Mouse (Mus musculus) liver, embryonic 16.5 days (tissue): ENCODE measurements around the gene Kri1. TPM values are rescaled to one million over a fixed set of nuclear protein-coding genes. Genes with fewer than 3 reads are reported as not detected.

ENCODE experiments used
- ATAC-seq: fragments of 200-750 bp; cut with Nextera tagmentation; 2 replicates; pipeline ENCODE4 v1.8.0; 2017; ENCODE audit warnings: low read depth, mild to moderate bottlenecking, moderate number of reproducible peaks, moderate library complexity
- H3K27ac ChIP-seq: fragments of 300-500 bp; sonication (generic); 2 replicates; pipeline ENCODE4 v1.5.1; 2014; ENCODE audit warnings: mild to moderate bottlenecking, low read length
- H3K27me3 ChIP-seq: fragments of 300-500 bp; sonication (generic); 2 replicates; pipeline ENCODE4 v1.6.1; 2014; ENCODE audit warnings: low read depth, low read length, mixed read lengths; ENCODE audit not compliant: control insufficient read depth, insufficient read depth
- H3K36me3 ChIP-seq: fragments of 300-500 bp; sonication (generic); 2 replicates; pipeline ENCODE4 v1.6.1; 2014; ENCODE audit warnings: mild to moderate bottlenecking; ENCODE audit not compliant: control insufficient read depth, insufficient read depth
- H3K4me1 ChIP-seq: fragments of 300-500 bp; sonication (generic); 2 replicates; pipeline ENCODE4 v1.6.1; 2014; ENCODE audit warnings: low read depth, low read length, mixed read lengths; ENCODE audit not compliant: control insufficient read depth
- H3K4me2 ChIP-seq: fragments of 300-500 bp; sonication (generic); 2 replicates; pipeline ENCODE4 v1.6.1; 2014; ENCODE audit warnings: low read depth, low read length, mixed read lengths
- H3K4me3 ChIP-seq: fragments of 300-500 bp; sonication (generic); 2 replicates; pipeline ENCODE4 v1.5.1; 2014; ENCODE audit warnings: low read depth, mild to moderate bottlenecking, low read length
- H3K9ac ChIP-seq: fragments of 300-500 bp; sonication (generic); 2 replicates; pipeline ENCODE4 v1.6.1; 2014; ENCODE audit warnings: low read depth, low read length
- H3K9me3 ChIP-seq: fragments of 300-500 bp; sonication (generic); replicated peaks from 2 replicates; pipeline ENCODE4 v1.6.1; 2016; ENCODE audit warnings: low read length; ENCODE audit not compliant: control insufficient read depth
- WGBS: fragments of 180-500 bp; shearing (Covaris S2); extraction: QIAGEN DNeasy Blood & Tissue Kit; methylation state at CpG from one replicate; pipeline ENCODE4 v1.1.7; 2014; ENCODE audit not compliant: insufficient replicate concordance; 5-methylcytosine and 5-hydroxymethylcytosine counted together
- polyA plus RNA-seq: library from polyadenylated mRNA; unstranded; fragments of >200 nt; fragmentation: Nextera tagmentation; extraction: Ambion mirVana; gene quantifications from 2 replicates; pipeline ENCODE4 v1.2.1, GENCODE M21; 2015

The Kri1 gene
- polyA plus RNA-seq, 1 experiment from 2014 or later, result 8.1 TPM

DNA sequence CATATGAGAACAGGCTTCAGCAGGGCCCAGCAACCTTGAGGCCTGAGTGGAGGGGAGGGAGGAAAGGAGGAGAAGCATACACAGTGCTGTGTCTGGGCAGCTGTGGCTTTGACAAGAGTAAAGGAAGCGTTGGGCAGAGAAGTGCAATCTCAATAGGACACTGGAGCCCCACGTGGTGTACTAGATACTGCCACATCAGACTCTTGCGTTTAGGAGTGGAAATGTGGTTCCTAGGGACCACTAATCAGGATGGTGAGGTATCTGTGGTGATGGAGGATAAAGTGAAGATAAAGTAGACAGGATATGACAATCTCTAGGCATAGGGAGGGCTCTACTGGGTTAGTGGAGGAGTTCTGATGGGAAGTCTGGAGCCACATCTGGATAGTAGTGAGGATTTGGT is 1.0 kb downstream of the Kri1 start:
- Histone ChIP-seq H3K27ac (peak overlapping the region; percentile 94), H3K4me2 (peak overlapping the region; percentile 88), H3K36me3 (peaks cover 35% of the 10 kb centered on the region), H3K4me3 (peak overlapping the region; percentile 77), H3K27me3 (no peaks in the 10 kb centered on the region), H3K4me1 (peaks cover 28% of the 10 kb centered on the region), H3K9ac (peak overlapping the region; percentile 88), H3K9me3 (no peaks in the 10 kb centered on the region)
- 14% methylated on average over 3 of the region's 3 CpGs for WGBS
- no peak for ATAC-seq

DNA sequence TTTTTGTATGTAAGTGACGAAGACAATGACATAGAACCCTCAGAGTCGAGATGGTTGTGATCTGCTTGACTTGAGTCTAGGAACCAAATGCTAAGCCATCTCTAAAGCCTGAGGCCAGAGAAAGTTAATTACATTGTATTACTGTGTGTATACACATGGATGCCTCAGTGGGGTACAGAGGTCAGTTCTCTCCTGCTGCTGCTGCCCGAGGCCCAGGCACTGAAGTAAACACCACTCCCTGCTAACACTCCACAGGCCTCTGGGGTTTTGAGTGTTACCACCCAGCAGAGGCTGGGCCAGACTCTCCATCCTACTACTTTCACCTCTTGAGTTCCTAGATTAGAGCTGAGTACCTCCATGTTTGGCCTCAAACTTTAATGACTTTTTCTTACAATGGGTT is 3.8 kb downstream of the Kri1 start:
- Histone ChIP-seq H3K27me3 (no peaks in the 10 kb centered on the region), H3K36me3 (peaks cover 48% of the 10 kb centered on the region), H3K9me3 (no peaks in the 10 kb centered on the region), H3K4me2 (no peak overlapping the region), H3K9ac (no peak overlapping the region), H3K4me3 (no peak overlapping the region), H3K4me1 (peaks cover 21% of the 10 kb centered on the region), H3K27ac (peak overlapping the region; percentile 54)
- WGBS, result 75% methylated on average over 3 of the region's 3 CpGs
- ATAC-seq, result no peak

DNA sequence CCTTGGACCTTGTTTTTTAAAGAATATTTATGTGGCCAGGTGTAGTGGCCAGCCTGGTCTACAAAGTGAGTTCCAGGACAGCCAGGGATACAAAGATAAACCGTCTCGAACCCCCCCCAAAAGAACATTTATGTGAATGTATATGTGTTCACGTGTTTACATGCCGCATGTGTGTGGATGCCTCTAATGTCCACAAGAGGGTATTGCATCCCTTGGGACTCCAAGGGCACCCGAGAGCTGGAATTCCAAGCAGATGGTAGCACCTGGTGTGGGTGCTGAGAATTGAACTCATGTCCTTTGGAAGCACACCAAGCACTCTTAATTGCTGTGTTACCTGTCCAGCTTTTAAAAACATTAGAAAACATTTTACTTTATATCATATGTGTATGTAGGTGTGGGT is 4.2 kb downstream of the Kri1 start:
- Histone ChIP-seq H3K4me1 (peaks cover 17% of the 10 kb centered on the region), H3K36me3 (peaks cover 46% of the 10 kb centered on the region), H3K27ac (peak overlapping the region; percentile 54; the same call in 1 of the 2 replicates), H3K4me3 (no peak overlapping the region), H3K9me3 (no peaks in the 10 kb centered on the region), H3K9ac (no peak overlapping the region), H3K27me3 (no peaks in the 10 kb centered on the region), H3K4me2 (no peak overlapping the region)
- 83% methylated on average over 5 of the region's 5 CpGs for WGBS
- no peak for ATAC-seq

DNA sequence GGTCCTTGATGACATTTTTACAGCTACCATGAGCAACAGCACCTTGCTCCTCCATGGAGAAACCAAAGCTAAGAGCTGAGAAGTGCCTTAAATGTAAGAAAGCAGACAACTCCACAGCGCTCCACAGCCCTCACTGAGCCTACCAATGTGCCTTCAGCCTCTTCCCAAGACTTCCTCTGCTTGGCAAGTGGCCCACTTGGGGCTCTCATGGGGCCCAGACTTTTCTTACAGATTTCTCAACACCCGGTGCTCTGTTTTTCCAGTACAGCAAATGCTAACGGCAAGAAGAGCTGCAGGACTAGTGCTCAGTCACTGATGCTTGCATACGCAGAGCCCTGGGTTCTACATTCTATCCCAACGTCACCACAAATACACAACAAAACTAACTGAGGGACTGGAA is 10.0 kb downstream of the Kri1 start:
- Histone ChIP-seq H3K4me1 (peaks cover 23% of the 10 kb centered on the region), H3K4me3 (no peak overlapping the region), H3K9me3 (no peaks in the 10 kb centered on the region), H3K36me3 (peaks cover 79% of the 10 kb centered on the region), H3K27ac (no peak overlapping the region), H3K27me3 (no peaks in the 10 kb centered on the region), H3K4me2 (no peak overlapping the region), H3K9ac (no peak overlapping the region)
- WGBS, result 84% methylated on average over 5 of the region's 5 CpGs
- no peak for ATAC-seq

DNA sequence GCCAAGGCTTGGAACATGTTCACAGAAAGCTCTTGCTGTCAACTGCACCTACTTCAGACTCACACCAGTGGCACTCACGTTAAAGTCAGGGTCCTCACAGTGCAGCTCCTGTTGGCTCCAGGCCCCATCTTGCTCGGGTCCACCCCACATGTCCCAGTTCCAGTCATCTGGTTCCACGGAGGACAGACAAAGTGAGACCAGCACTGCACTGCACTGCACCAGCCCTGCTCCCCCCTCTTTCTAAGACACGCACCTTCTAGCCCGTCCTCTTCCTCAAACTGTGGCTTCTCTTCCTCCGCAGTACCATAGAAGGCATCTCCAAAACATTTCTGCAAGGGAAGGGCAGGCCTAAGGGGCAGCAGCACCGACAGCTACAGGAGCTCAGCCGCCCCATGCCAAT is 11.5 kb downstream of the Kri1 start:
- Histone ChIP-seq H3K4me3 (no peak overlapping the region), H3K27ac (no peak overlapping the region), H3K4me2 (no peak overlapping the region), H3K36me3 (peaks cover 83% of the 10 kb centered on the region), H3K9ac (no peak overlapping the region), H3K9me3 (no peaks in the 10 kb centered on the region), H3K27me3 (no peaks in the 10 kb centered on the region), H3K4me1 (peaks cover 23% of the 10 kb centered on the region)
- no peak for ATAC-seq
- WGBS, result 81% methylated on average over 8 of the region's 8 CpGs

DNA sequence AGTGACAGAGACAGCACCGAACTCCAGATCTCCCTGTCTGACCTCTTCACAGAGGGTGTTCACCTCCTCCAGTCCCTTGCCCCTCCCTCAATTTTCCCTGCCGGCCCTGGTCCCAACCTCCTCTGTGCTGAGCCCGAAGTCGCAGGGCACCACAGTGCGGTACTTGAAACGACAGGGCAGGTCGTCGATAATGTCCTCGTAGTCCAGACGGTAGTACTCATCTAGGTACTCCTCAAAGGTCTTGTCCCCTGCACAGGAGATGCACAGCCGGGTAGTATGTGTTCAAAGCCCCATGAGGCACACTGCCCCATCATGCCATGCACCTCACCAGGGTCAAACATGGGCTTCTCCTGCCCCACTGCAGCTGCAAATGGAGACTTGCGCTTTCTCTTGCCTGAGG is 12.0 kb downstream of the Kri1 start:
- no peak for ATAC-seq
- Histone ChIP-seq H3K4me3 (no peak overlapping the region), H3K9me3 (no peaks in the 10 kb centered on the region), H3K9ac (no peak overlapping the region), H3K27me3 (no peaks in the 10 kb centered on the region), H3K36me3 (peaks cover 83% of the 10 kb centered on the region), H3K4me2 (no peak overlapping the region), H3K4me1 (peaks cover 23% of the 10 kb centered on the region), H3K27ac (no peak overlapping the region)
- WGBS, result 90% methylated on average over 12 of the region's 12 CpGs

DNA sequence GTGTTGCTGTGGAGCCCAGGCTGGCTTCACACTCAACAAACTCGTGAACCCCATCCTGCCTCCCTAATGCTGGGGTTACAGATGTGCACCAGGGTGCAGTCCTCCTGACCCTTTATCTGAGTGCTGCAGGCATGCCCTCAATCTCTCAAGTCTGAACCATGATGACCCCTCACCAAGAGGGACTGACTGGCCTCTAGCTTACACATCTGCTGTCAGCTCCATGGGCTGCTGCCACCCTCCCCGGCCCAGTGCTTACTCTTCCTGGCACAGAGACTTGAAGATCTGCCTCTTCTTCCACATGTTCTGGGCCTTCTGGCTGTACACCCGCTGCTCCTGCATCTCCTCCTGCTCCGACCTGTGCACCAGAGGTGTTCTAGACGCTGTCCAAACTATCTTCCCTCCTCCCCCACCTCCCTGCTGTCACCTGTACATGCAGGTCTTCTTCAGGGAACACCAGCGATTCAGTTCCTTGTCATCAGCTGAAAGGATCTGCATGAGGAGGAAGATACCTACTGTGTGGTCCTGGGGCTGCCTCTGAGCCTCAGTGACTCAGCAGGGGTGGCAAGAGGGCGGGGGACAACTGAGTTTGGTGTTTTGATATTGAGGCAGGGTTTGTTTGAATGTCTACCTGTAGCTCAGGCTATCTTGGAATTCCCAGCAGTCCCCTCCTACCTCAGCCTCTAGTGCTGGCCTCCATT is 12.6 kb downstream of the Kri1 start:
- Histone ChIP-seq H3K27me3 (no peaks in the 10 kb centered on the region), H3K4me3 (no peak overlapping the region), H3K4me2 (no peak overlapping the region), H3K27ac (no peak overlapping the region; the same call in 1 of the 2 replicates), H3K36me3 (peaks cover 86% of the 10 kb centered on the region), H3K9me3 (no peaks in the 10 kb centered on the region), H3K4me1 (peaks cover 23% of the 10 kb centered on the region), H3K9ac (peak overlapping the region; percentile 23; the same call in 1 of the 2 replicates)
- WGBS, result 60% methylated on average over 7 of the region's 7 CpGs
- ATAC-seq, result peak; percentile 40

DNA sequence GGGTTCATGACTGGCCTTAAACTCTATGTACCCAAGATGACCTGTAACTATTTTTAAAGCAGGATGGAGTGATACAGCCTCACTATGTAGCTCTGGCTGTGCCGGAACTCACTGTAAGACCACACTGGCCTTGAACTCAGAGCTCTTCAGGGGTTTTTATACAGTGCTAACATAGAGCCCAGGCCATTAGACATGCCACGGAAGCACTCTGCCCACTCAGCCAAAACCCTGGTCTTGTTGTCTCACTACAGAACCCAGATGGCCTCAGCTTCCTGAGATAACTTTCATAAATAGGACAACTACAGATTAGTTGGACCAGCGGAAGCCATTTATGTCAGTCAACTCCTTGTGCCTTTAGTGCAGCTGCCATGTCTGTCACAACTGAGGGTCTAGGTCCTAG is 13.4 kb downstream of the Kri1 start:
- H3K27me3 ChIP-seq, result no peaks in the 10 kb centered on the region
- 67% methylated on average over 3 of the region's 3 CpGs for WGBS
- ATAC-seq, result no peak
- peak overlapping the region; percentile 46 for H3K27ac ChIP-seq
- H3K36me3 ChIP-seq, result peaks cover 89% of the 10 kb centered on the region
- H3K4me1 ChIP-seq, result peaks cover 23% of the 10 kb centered on the region
- no peaks in the 10 kb centered on the region for H3K9me3 ChIP-seq
- H3K4me3 ChIP-seq, result no peak overlapping the region
- H3K9ac ChIP-seq, result no peak overlapping the region
- H3K4me2 ChIP-seq, result no peak overlapping the region

DNA sequence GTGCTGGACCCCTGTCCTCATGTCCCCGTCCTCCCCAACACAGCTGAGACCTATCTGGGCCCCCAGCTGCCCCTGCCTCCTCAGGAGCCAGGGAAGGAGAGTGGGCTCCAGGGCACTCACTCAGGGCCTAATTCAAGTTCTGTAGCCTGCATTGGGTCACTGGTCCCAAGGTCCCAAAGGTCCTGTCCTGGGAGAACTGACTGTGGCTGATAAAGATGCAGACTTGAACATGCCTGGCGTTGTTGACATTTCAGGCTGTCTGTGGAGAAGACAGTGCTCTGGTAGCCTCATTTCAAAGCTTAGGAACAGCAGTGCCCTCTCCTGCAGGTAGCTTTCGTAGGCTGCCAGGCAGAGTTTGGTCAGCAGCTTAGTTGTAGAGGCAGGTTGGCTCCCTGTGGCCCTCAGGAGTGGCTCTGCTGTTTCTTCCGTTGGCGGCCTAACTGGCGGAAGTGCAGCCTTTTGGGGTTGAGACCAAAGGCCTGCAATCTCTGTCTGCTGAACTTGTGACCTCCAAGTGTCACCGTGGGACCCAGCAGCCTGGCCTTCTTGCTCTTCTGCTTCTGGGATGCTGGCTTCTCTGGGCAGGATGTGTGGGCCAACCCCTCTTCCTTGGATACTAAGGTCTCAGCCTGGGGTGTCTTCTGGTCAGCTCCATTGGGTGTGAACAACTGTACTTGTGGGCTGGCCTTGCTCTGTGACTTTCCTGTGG is 14.1 kb downstream of the Kri1 start:
- peaks cover 95% of the 10 kb centered on the region for H3K36me3 ChIP-seq
- no peaks in the 10 kb centered on the region for H3K9me3 ChIP-seq
- WGBS, result 74% methylated on average over 7 of the region's 7 CpGs
- H3K27ac ChIP-seq, result peak overlapping the region; percentile 46
- no peak overlapping the region for H3K4me3 ChIP-seq
- H3K9ac ChIP-seq, result no peak overlapping the region
- H3K4me2 ChIP-seq, result no peak overlapping the region
- no peaks in the 10 kb centered on the region for H3K27me3 ChIP-seq
- ATAC-seq, result no peak
- H3K4me1 ChIP-seq, result peaks cover 23% of the 10 kb centered on the region
